Mouse (Mus musculus): ENCODE measurements around the gene Fubp1.

Fubp1 gene

GRCm38 (mm10) chr3:152209967-152210634, at the start of gene Fubp1, which contains the start of gene Dnajb4:
Gene Fubp1 (plus strand): TSS chr3:152210422.
Gene Dnajb4 (minus strand): TSS chr3:152210302.
- peak; percentile 100 for DNase-seq (ENCODE audit: low read depth, low spot score)

GRCm38 (mm10) chr3:152160607-152161006, 49.6 kb upstream of the Fubp1 start:
- no peak for DNase-seq (ENCODE audit: low read depth, low spot score)

GRCm38 (mm10) chr3:152163320-152163719, 46.9 kb upstream of the Fubp1 start:
- no peak for DNase-seq (ENCODE audit: low read depth, low spot score)

GRCm38 (mm10) chr3:152165014-152165350, 45.2 kb upstream of the Fubp1 start:
- no peak for DNase-seq (ENCODE audit: low read depth, low spot score)

- peak; percentile 12 for DNase-seq (ENCODE audit: low read depth, low spot score)
Measured at GRCm38 (mm10) chr3:152165351-152166098, 44.7 kb upstream of the Fubp1 start.

GRCm38 (mm10) chr3:152166099-152166423, 44.2 kb upstream of the Fubp1 start, which contains the start of gene Gipc2:
Gene Gipc2 (minus strand): TSS chr3:152166230.
- DNase-seq (ENCODE audit: low read depth, low spot score) = no peak

GRCm38 (mm10) chr3:152166699-152167451, 43.3 kb upstream of the Fubp1 start:
- DNase-seq (ENCODE audit: low read depth, low spot score) = no peak

- DNase-seq (ENCODE audit: low read depth, low spot score) = no peak
Measured at GRCm38 (mm10) chr3:152168007-152168406, 42.2 kb upstream of the Fubp1 start.

GRCm38 (mm10) chr3:152170407-152170806, 39.8 kb upstream of the Fubp1 start:
- DNase-seq (ENCODE audit: low read depth, low spot score) = no peak

- no peak for DNase-seq (ENCODE audit: low read depth, low spot score)
Measured at GRCm38 (mm10) chr3:152171236-152171635, 39.0 kb upstream of the Fubp1 start.

- no peak for DNase-seq (ENCODE audit: low read depth, low spot score)
Measured at GRCm38 (mm10) chr3:152171862-152172261, 38.4 kb upstream of the Fubp1 start.

- DNase-seq (ENCODE audit: low read depth, low spot score) = no peak
Measured at GRCm38 (mm10) chr3:152172322-152172935, 37.8 kb upstream of the Fubp1 start.

- no peak for DNase-seq (ENCODE audit: low read depth, low spot score)
Measured at GRCm38 (mm10) chr3:152178816-152179215, 31.4 kb upstream of the Fubp1 start.

GRCm38 (mm10) chr3:152179285-152179684, 30.9 kb upstream of the Fubp1 start:
- no peak for DNase-seq (ENCODE audit: low read depth, low spot score)

- DNase-seq (ENCODE audit: low read depth, low spot score) = no peak
Measured at GRCm38 (mm10) chr3:152180624-152181023, 29.6 kb upstream of the Fubp1 start.

GRCm38 (mm10) chr3:152183522-152183921, 26.7 kb upstream of the Fubp1 start:
- DNase-seq (ENCODE audit: low read depth, low spot score) = no peak

GRCm38 (mm10) chr3:152186106-152186505, 24.1 kb upstream of the Fubp1 start:
- DNase-seq (ENCODE audit: low read depth, low spot score) = no peak

- no peak for DNase-seq (ENCODE audit: low read depth, low spot score)
Measured at GRCm38 (mm10) chr3:152189306-152189705, 20.9 kb upstream of the Fubp1 start.

- no peak for DNase-seq (ENCODE audit: low read depth, low spot score)
Measured at GRCm38 (mm10) chr3:152190679-152191477, 19.3 kb upstream of the Fubp1 start.

- DNase-seq (ENCODE audit: low read depth, low spot score) = no peak
Measured at GRCm38 (mm10) chr3:152191791-152192237, 18.4 kb upstream of the Fubp1 start.
